Mouse (Mus musculus) brain, embryonic 14.5 days (tissue): ENCODE results near the gene Plcg2.

Experiments used
- CTCF ChIP-seq: fragments of 200-500 bp; IDR thresholded peaks from 2 replicates; pipeline ENCODE4 v1.5.1; 2012; ENCODE audit warnings: inconsistent platforms, mild to moderate bottlenecking, moderate library complexity, borderline replicate concordance; ENCODE audit not compliant: insufficient read depth, insufficient read length; ENCODE audit errors: extremely low read depth
- POLR2A ChIP-seq: fragments of 200-500 bp; IDR thresholded peaks from 2 replicates; pipeline ENCODE4 v1.6.1; 2012; ENCODE audit warnings: mild to moderate bottlenecking, inconsistent platforms, borderline replicate concordance; ENCODE audit not compliant: poor library complexity, insufficient read depth, insufficient read length, severe bottlenecking; ENCODE audit errors: extremely low read depth

DNA sequence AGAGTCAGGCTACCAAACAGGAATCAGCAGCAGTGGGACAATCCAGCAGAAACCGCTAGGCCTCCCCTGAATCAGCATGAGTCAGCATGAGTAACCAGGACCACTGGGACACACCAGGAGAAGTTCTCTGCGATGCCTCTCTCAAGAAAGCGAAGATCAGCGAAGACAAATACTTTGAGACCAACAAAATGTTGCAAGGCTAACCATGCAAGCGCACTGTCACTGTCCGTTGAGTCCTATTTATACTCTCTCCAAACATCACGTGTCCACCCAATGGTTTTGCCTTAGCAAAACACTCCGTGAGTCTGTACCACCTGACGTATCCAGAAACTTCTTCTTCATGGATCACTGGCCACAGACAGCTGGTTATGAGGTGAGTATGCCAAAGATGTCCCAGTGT is 18.1 kb upstream of the Plcg2 start:
- TF ChIP-seq POLR2A, result no peak
- no peak for TF ChIP-seq CTCF
